Mouse (Mus musculus) lung, embryonic 14.5 days (tissue): ENCODE results near the gene Sik3. TPM values are rescaled to one million over a fixed set of nuclear protein-coding genes. Genes with fewer than 3 reads are reported as not detected.

ENCODE experiments used
- ATAC-seq: fragments of 200-750 bp; cut with Nextera tagmentation; 2 replicates; pipeline ENCODE4 v1.8.0; 2017; ENCODE audit warnings: mild to moderate bottlenecking, moderate TSS enrichment, moderate library complexity; ENCODE audit not compliant: insufficient read depth
- DNase-seq: peaks from one replicate; pipeline ENCODE4 v3.0.0-alpha.2; 2015
- H3K27ac ChIP-seq: fragments of 300-500 bp; sonication (generic); 2 replicates; pipeline ENCODE4 v1.5.1; 2014; ENCODE audit warnings: low read depth, mild to moderate bottlenecking, moderate library complexity
- H3K27me3 ChIP-seq: fragments of 300-500 bp; sonication (generic); 2 replicates; pipeline ENCODE4 v1.6.1; 2014; ENCODE audit warnings: low read length, control low read depth; ENCODE audit not compliant: insufficient read depth
- H3K36me3 ChIP-seq: fragments of 300-500 bp; sonication (generic); 2 replicates; pipeline ENCODE4 v1.6.1; 2014; ENCODE audit warnings: control low read depth; ENCODE audit not compliant: insufficient read depth
- H3K4me1 ChIP-seq: fragments of 300-500 bp; sonication (generic); 2 replicates; pipeline ENCODE4 v1.6.1; 2014; ENCODE audit warnings: antibody characterized with exemption, control low read depth; ENCODE audit not compliant: insufficient read depth
- H3K4me2 ChIP-seq: fragments of 300-500 bp; sonication (generic); 2 replicates; pipeline ENCODE4 v1.6.1; 2014; ENCODE audit warnings: mild to moderate bottlenecking
- H3K4me3 ChIP-seq: fragments of 300-500 bp; sonication (generic); 2 replicates; pipeline ENCODE4 v1.5.1; 2014; ENCODE audit warnings: low read depth, low read length
- H3K9ac ChIP-seq: fragments of 300-500 bp; sonication (generic); 2 replicates; pipeline ENCODE4 v1.6.1; 2014
- H3K9me3 ChIP-seq: fragments of 300-500 bp; sonication (generic); 2 replicates; pipeline ENCODE4 v1.6.1; 2016; ENCODE audit warnings: low read depth, low read length, control low read depth
- CTCF ChIP-seq: IDR thresholded peaks from 2 replicates; pipeline ENCODE4 v1.5.1; 2016; ENCODE audit warnings: antibody characterized with exemption, low read depth
- WGBS: fragments of 180-500 bp; shearing (Covaris S2); extraction: QIAGEN DNeasy Blood & Tissue Kit; methylation state at CpG from one replicate; pipeline ENCODE4 v1.1.7; 2014; 5-methylcytosine and 5-hydroxymethylcytosine counted together
- polyA plus RNA-seq: library from polyadenylated mRNA; unstranded; fragments of >200 nt; fragmentation: Nextera tagmentation; extraction: Ambion mirVana; gene quantifications from 2 replicates; pipeline ENCODE4 v1.2.1, GENCODE M21; 2014

The Sik3 gene
- polyA plus RNA-seq, 1 experiment from 2014 or later = 15.7 TPM

DNA sequence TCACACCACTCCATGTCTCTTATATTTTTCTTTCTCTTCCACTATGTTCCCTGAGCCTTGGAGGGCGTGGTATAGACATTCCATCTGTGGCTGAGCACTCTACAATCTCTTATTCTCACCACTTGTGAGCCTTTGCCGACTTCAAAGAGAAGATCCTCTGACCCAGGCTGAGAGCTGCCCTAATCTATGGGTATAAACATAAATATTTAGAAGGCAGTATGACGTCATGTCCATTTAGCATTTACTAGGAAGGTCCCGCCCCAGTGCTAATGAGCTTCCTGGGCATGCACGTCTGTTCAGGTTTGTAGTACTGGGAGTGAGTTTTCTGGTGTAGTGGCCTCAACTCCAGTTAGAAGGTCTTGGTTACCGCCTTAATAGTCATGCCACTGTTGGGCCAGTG is 16.9 kb downstream of the Sik3 start:
- peaks cover 12% of the 10 kb centered on the region; the same call in 1 of the 2 replicates for H3K4me1 ChIP-seq
- no peak overlapping the region for H3K9ac ChIP-seq
- H3K27me3 ChIP-seq = no peaks in the 10 kb centered on the region
- no peak for TF ChIP-seq CTCF
- H3K36me3 ChIP-seq = no peaks in the 10 kb centered on the region
- WGBS = 40% methylated on average over 6 of the region's 6 CpGs
- no peak overlapping the region for H3K4me2 ChIP-seq
- ATAC-seq (no peak), DNase-seq (peak; percentile 61)
- H3K27ac ChIP-seq = no peak overlapping the region
- no peaks in the 10 kb centered on the region for H3K9me3 ChIP-seq
- H3K4me3 ChIP-seq = no peak overlapping the region

DNA sequence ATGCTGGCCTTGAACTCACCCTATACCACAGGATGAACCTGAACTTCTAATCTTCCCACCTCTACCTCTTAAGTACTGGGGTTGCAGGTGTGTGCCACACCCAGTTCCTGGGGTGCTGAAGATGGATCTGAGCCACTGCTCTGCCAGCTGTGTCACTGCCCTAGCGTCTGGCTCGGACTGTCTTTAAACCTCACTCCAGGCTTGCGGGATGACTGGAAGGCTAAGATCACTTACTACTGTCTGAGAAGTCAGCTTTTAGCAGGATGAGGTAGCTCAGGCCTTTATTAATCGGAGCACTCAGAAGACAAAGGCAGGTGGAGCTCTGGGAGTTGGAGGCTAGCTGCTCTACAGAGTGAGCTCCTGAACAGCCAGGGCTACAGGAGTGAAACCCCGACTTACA is 17.6 kb downstream of the Sik3 start:
- Histone ChIP-seq H3K27ac (no peak overlapping the region), H3K4me1 (peaks cover 12% of the 10 kb centered on the region; the same call in 1 of the 2 replicates), H3K36me3 (no peaks in the 10 kb centered on the region), H3K9me3 (no peaks in the 10 kb centered on the region), H3K9ac (no peak overlapping the region), H3K27me3 (no peaks in the 10 kb centered on the region), H3K4me3 (no peak overlapping the region), H3K4me2 (no peak overlapping the region)
- no peak for TF ChIP-seq CTCF
- no peak for DNase-seq
- no peak for ATAC-seq
- WGBS = 76% methylated on average over 5 of the region's 5 CpGs

DNA sequence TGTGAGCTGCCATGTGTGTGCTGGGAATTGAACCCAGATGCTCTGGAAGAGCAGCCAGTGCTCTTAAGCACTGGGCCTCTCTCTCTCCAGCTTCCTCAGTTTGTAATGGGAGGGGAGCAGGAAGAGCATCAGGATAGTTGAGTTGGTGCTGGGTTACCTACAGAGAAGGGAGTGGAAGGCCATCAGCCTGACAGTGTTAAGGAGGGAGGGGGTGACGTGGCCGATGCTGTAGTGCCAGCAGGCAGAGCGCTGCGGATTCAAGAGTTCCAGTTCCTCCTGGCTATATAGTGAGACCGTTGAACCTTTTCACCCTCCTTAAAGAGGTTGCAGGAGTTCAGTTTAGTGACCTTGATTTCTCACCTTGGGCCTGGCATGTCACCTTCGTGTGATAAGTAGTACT is 18.3 kb downstream of the Sik3 start:
- WGBS = 69% methylated on average over 6 of the region's 6 CpGs
- H3K4me1 ChIP-seq = peaks cover 18% of the 10 kb centered on the region; the same call in 1 of the 2 replicates
- H3K9me3 ChIP-seq = no peaks in the 10 kb centered on the region
- ATAC-seq (no peak), DNase-seq (no peak)
- H3K4me3 ChIP-seq = no peak overlapping the region
- no peak overlapping the region for H3K27ac ChIP-seq
- H3K9ac ChIP-seq = no peak overlapping the region
- no peak for TF ChIP-seq CTCF
- no peaks in the 10 kb centered on the region for H3K27me3 ChIP-seq
- H3K4me2 ChIP-seq = no peak overlapping the region
- H3K36me3 ChIP-seq = no peaks in the 10 kb centered on the region

DNA sequence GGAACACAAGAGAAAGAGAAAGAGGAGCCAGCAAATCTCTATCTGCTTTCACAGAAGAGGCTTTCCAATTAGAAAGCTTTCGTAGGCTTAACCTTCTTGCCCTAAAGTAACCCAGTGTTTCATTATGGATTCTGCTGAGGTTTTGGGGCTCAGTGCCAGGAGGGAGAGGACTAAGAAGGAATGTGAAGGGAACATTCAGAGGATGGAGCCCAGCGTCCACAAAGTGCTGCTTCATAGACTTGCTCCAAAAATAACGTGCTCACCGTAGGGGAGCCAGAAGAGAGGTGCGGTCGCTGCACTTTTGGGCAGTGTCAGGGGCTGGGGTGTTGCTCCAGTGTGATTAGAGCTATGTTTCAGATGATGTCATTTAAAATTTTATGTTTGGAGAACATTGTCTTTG is 19.6 kb downstream of the Sik3 start:
- peaks cover 18% of the 10 kb centered on the region; the same call in 1 of the 2 replicates for H3K4me1 ChIP-seq
- H3K9ac ChIP-seq = no peak overlapping the region
- no peaks in the 10 kb centered on the region for H3K9me3 ChIP-seq
- ATAC-seq = no peak
- no peak overlapping the region for H3K4me3 ChIP-seq
- no peak overlapping the region for H3K4me2 ChIP-seq
- TF ChIP-seq CTCF = no peak
- no peak overlapping the region for H3K27ac ChIP-seq
- 60% methylated on average over 6 of the region's 6 CpGs for WGBS
- peak; percentile 34 for DNase-seq
- H3K27me3 ChIP-seq = no peaks in the 10 kb centered on the region
- H3K36me3 ChIP-seq = no peaks in the 10 kb centered on the region

DNA sequence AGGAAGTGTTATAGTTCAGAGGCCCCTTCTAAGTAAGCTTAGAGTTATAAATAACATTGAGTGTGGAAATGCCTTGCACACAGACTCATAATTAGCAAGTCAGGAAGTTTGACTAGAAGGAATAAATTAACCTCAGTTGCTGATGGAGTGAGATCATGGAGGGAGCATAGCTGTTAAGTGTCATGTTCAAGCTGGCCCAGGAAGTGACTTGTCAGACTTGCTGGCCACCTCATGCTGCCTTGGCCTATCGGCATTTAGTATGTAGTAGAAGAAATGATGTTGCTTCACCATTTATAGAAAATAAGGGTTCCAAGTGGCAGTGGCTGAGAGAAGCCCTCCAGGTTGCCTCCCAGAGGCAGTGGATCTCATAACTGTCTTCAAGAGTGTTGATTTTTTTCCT is 20.4 kb downstream of the Sik3 start:
- no peaks in the 10 kb centered on the region for H3K27me3 ChIP-seq
- no peaks in the 10 kb centered on the region for H3K36me3 ChIP-seq
- WGBS = 36% methylated on average over 1 of the region's 1 CpGs
- H3K4me2 ChIP-seq = no peak overlapping the region
- H3K27ac ChIP-seq = no peak overlapping the region
- DNase-seq (peak; percentile 61), ATAC-seq (no peak)
- H3K9me3 ChIP-seq = no peaks in the 10 kb centered on the region
- no peak for TF ChIP-seq CTCF
- no peak overlapping the region for H3K9ac ChIP-seq
- peaks cover 18% of the 10 kb centered on the region; the same call in 1 of the 2 replicates for H3K4me1 ChIP-seq
- H3K4me3 ChIP-seq = no peak overlapping the region

DNA sequence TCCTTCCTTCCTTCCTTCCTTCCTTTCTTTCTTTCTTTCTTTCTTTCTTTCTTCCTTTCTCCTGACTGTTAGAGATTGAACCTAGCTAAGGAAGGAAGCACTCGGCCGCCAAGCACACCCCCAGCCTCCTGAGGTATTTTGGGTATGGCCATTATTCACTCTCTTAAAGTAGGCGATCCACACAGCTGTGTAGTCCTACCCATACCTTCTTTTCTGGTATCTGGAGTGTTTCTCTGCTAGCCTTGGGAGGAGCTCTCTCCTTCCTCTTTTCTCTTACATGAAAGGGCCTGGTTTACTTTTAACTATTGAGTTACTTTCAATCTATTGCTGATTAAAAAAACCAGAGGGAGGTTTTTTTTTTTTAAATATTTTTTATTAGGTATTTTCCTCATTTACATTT is 21.2 kb downstream of the Sik3 start:
- TF ChIP-seq CTCF = no peak
- Histone ChIP-seq H3K9me3 (no peaks in the 10 kb centered on the region), H3K36me3 (no peaks in the 10 kb centered on the region), H3K9ac (no peak overlapping the region), H3K27ac (no peak overlapping the region), H3K4me2 (no peak overlapping the region), H3K27me3 (no peaks in the 10 kb centered on the region), H3K4me3 (no peak overlapping the region), H3K4me1 (peaks cover 18% of the 10 kb centered on the region; the same call in 1 of the 2 replicates)
- no peak for DNase-seq
- ATAC-seq = no peak
- WGBS = 75% methylated on average over 3 of the region's 3 CpGs

DNA sequence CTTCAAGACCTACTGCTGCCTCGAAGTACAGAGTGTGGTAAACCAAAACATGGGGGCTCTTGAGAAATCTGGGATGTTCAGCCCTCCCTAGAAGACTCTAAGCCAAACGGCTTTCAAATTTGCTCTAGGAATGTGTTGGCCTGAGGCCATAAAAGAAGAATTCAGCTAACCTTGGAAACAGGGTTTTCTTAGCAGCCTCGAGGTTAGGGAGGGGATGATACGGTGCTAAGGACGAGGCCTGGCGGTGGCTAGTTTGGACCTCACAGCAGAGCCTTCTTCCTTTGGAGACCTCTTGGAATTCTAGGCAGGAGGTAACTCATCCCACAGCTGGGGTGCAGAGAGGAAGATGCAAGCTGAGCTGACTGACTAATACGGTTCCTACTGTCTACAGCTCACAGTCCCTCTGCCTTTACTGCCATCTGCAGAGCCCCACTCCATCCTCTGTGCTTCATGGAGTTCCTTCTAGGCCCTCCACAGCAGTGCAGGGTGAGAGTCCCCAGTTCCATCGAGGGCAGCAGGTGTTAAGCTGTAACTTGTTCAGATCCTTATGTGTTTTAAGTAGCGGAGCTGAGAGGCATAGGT is 22.8 kb downstream of the Sik3 start:
- Histone ChIP-seq H3K4me1 (peaks cover 18% of the 10 kb centered on the region; the same call in 1 of the 2 replicates), H3K27ac (no peak overlapping the region), H3K27me3 (no peaks in the 10 kb centered on the region), H3K4me3 (no peak overlapping the region), H3K36me3 (peaks cover 4% of the 10 kb centered on the region; the same call in 1 of the 2 replicates), H3K9me3 (no peaks in the 10 kb centered on the region), H3K4me2 (no peak overlapping the region), H3K9ac (no peak overlapping the region)
- no peak for ATAC-seq
- TF ChIP-seq CTCF = no peak
- 44% methylated on average over 9 of the region's 9 CpGs for WGBS
- DNase-seq = peak; percentile 42

DNA sequence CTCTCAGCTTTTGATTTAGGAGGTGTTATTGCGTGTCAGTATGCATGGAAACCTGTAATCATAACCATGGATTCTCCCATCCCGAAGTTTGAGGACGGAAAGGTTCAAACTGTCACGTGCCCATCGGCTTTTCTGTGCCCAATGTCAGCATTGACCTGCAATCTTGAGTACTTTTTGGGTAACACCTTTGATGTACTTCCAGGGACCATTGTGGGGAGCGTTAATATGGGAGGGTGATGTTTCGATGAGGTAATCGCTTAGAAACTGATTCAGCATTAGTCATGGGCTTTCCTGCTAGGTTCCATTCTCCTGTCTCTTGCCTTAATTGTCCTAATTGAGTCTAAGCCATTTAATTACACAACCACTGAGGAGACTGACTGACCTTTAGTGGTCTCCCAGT is 24.3 kb downstream of the Sik3 start:
- ATAC-seq = no peak
- no peak for DNase-seq
- Histone ChIP-seq H3K36me3 (peaks cover 4% of the 10 kb centered on the region; the same call in 1 of the 2 replicates), H3K9me3 (no peaks in the 10 kb centered on the region), H3K4me2 (no peak overlapping the region), H3K9ac (no peak overlapping the region), H3K4me3 (no peak overlapping the region), H3K4me1 (peaks cover 14% of the 10 kb centered on the region; the same call in 1 of the 2 replicates), H3K27ac (no peak overlapping the region), H3K27me3 (no peaks in the 10 kb centered on the region)
- no peak for TF ChIP-seq CTCF
- 94% methylated on average over 8 of the region's 8 CpGs for WGBS
